28 mouse cellular contexts compared by ENCODE assay signal in genomic region chr4:22948880-22949279, GRCm38 (mm10).
"Had no signal": no experiment of that assay in that cellular context is flagged by ENCODE, and none has a peak within 500 bp of the region (broad histone marks: within the 10 kb centered on the region; RNA-seq: fewer than 3 reads in every experiment).

No protein-coding gene starts in this region.

- ATAC-seq: forebrain, embryonic 13.5 days; forebrain, embryonic 14.5 days; forebrain, embryonic 15.5 days; forebrain, embryonic 16.5 days; forebrain, postnatal 0 days had no signal

- H3K4me3 ChIP-seq: embryonic facial prominence, embryonic 10.5 days; embryonic facial prominence, embryonic 12.5 days; embryonic facial prominence, embryonic 13.5 days; embryonic facial prominence, embryonic 15.5 days; erythroblast, embryonic 14.5 days; forebrain, embryonic 10.5 days; forebrain, embryonic 12.5 days; forebrain, embryonic 13.5 days; forebrain, embryonic 15.5 days; gastrocnemius, adult 2 months had no signal

- H3K9me3 ChIP-seq: embryonic facial prominence, embryonic 10.5 days; embryonic facial prominence, embryonic 12.5 days; embryonic facial prominence, embryonic 13.5 days; embryonic facial prominence, embryonic 15.5 days; forebrain, embryonic 10.5 days; forebrain, embryonic 12.5 days; forebrain, embryonic 13.5 days; forebrain, embryonic 15.5 days had no signal

- H3K4me2 ChIP-seq: embryonic facial prominence, embryonic 12.5 days; embryonic facial prominence, embryonic 13.5 days; embryonic facial prominence, embryonic 15.5 days; forebrain, embryonic 12.5 days; forebrain, embryonic 13.5 days; forebrain, embryonic 15.5 days had no signal

- H3K27me3 ChIP-seq: embryonic facial prominence, embryonic 12.5 days; embryonic facial prominence, embryonic 13.5 days; embryonic facial prominence, embryonic 15.5 days; forebrain, embryonic 12.5 days; forebrain, embryonic 13.5 days; forebrain, embryonic 15.5 days had no signal

- H3K27ac ChIP-seq: embryonic facial prominence, embryonic 10.5 days; embryonic facial prominence, embryonic 12.5 days; embryonic facial prominence, embryonic 13.5 days; embryonic facial prominence, embryonic 15.5 days; forebrain, embryonic 10.5 days; forebrain, embryonic 12.5 days; forebrain, embryonic 13.5 days; forebrain, embryonic 15.5 days; gastrocnemius, adult 2 months had no signal

- H3K9ac ChIP-seq: embryonic facial prominence, embryonic 12.5 days; embryonic facial prominence, embryonic 13.5 days; embryonic facial prominence, embryonic 15.5 days; forebrain, embryonic 12.5 days; forebrain, embryonic 13.5 days; forebrain, embryonic 15.5 days; forebrain, postnatal 0 days had no signal

- DNase-seq: cerebellum, adult 2 months; cerebellum, adult 8-10 months; cerebellum, adult 9-10 months; cerebellum, adult 9-11 months; cerebellum, postnatal 10 days; cerebellum, postnatal 14 days; cerebellum, postnatal 25 days; cerebellum, postnatal 36 days; embryo, embryonic 11 days; forebrain, postnatal 0 days; gastrocnemius, adult 2 months; gastrocnemius, postnatal 10 days; gastrocnemius, postnatal 14 days; gastrocnemius, postnatal 25 days; gastrocnemius, postnatal 36 days; heart, adult 11 months; heart, adult 18-20 months had no signal

- H3K4me1 ChIP-seq: embryonic facial prominence, embryonic 12.5 days; embryonic facial prominence, embryonic 13.5 days; embryonic facial prominence, embryonic 15.5 days had no signal

- H3K36me3 ChIP-seq: embryonic facial prominence, embryonic 10.5 days; embryonic facial prominence, embryonic 12.5 days; embryonic facial prominence, embryonic 13.5 days; embryonic facial prominence, embryonic 15.5 days; forebrain, embryonic 10.5 days; forebrain, embryonic 12.5 days; forebrain, embryonic 15.5 days had no signal
